Mouse (Mus musculus) adrenal gland, adult 2 months (tissue): ENCODE results near the gene Slc15a5. TPM values are rescaled to one million over a fixed set of nuclear protein-coding genes. Genes with fewer than 3 reads are reported as not detected.

ENCODE experiments used
- DNase-seq: peaks from one replicate; pipeline ENCODE4 v3.0.0; 2021
- polyA plus RNA-seq: library from polyadenylated mRNA; depleted of rRNA; stranded (reverse); fragments of >200 nt; gene quantifications from 2 replicates; pipeline ENCODE4 v1.2.3, GENCODE M21; 2012; rRNA removed
- total RNA-seq, 2 experiments: library from RNA; stranded (reverse); gene quantifications; 2 replicates each; pipeline ENCODE4 v1.2.3; 2021

The Slc15a5 gene
- total and polyA plus RNA-seq, 3 experiments: 0.62 to 4.6 (median 0.94) TPM

DNA sequence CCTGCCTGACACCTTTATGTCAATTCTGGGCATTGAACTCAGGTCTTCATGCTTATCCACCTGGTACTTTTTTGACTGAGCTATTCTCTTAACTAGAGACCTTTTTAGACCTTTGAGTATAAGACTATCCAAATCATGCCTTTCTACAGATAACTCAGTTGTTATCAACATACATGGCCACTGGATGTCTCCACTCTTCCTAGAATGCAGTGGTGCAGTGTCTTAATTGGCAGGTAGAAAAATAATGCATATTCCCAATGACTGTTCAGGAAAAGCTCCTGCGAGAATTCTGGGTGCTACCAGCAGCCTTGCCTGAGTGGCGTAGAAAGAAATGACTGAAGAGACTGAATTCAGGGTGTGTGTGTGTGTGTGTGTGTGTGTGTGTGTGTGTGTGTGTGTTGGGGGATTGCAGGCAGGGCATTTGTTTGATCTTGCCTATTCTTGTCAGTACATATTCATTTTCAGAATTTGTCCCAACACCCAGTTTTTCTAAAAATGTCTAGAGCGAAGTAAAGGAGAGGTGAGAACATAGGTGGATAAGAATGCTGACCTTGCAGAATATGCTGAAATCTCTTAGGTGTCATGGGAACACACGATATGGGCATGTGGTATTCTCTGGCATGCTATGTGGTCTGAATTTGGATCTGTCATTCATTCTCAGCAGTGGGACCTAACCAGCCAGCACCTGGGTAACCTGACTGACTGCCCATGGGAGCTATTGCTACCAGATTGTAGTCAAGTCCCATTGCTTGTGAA, 119.5 kb downstream of the Slc15a5 start:
- DNase-seq: no peak

DNA sequence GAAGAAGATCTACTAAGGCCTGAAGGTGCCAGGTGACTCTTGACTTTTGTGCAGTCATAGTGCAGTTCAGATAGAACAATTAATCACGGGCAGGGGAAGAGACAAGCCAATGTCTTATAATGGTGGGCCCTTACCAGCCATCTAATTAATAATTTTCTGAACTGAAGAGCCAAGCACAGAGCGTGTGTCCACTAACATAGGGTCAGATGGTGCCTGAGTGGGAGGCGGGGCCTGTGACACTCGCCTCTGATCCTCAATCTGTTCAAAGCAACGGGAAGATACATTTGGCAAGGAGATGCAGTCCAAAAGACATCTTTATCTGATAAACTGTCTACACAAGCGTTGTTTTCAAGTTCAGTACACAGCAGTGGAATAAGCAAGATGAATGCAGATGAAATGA, 122.1 kb downstream of the Slc15a5 start:
- no peak for DNase-seq

DNA sequence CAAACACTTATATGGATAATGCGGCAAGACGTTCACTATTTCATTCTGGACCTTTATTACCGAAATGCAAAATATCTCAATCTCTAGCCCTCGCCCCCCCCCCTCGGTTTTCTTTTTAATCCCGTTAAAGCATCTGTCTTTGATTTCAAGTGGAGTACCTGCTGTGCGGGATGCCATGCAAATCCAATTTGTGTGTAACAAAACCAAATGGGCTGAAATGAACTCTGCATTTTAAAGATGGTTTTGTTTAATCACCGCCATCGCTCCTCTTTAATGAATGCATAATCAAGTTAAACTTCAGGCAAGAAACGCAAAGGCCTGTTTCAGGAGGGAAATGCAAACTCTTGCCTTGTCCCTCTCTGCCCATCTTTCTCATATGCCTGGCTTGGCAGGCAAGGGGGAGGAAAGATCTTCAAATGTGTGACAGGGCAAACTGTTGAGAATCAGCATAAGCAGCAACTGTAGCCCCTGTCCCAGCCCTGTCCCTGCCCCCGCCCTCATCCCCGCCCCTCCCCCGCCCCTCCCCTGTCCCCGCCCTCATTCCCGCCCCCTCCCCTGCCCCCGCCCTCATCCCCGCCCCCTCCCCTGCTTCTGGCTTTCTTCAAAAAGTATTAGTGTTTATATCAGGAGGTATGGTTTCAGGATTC, 122.8 kb downstream of the Slc15a5 start:
- no peak for DNase-seq

DNA sequence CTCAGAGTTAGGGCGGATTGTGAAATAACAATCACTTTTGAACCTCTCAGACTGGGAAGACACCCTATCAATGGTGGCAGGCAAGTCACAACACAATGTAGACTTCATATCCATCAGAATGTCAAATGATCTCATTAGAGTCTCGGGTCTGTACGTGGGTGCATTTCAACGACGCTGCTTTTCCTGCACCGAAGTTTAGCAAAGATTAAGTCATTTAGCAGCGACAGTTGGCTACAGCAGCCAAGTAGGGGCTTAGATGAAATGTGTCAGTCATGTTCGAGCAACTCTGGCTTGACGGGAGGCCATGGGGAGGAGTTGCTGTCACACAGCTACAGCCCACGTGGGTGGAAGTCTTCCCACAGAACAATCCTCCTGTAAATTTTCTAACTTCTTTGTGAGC, 133.2 kb downstream of the Slc15a5 start:
- no peak for DNase-seq

DNA sequence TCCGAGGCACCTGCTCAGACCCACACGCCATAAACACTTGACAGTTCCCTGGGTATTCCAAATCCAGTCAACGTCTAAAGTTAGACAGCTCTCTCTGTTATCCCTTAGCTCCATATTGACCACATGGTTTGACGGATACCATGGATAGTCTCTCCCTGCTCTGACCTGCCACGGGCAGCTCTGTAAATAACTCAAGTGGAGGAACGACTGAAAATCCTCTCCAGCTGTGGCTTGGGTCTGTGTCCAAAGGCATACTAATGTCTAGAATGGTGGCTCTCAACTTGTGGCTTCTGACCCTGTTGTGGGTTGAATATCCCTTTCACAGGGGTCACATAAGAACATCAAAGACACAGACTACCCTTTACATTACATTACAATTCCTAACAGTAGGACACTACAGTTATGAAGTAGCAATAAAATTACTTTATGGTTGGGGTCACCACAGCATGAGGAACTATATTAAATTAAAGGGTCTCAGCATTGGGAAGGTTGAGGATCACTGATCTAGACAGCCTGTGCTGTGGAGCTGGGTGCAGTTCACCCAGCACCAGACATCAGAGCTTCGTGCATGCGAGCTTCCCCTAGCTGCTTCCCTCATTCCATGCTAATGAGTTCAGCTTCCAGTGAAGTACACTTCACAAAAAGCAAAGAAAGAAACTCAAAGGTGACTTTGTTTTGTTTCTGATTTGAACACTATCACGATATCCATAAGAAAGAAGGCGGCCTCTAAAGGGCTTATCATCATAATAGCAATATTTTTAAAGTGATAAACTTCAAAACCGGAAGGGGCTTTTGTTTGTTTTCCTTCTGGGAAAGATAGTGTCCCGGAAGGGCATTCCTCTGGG, 139.1 kb downstream of the Slc15a5 start:
- DNase-seq: no peak

DNA sequence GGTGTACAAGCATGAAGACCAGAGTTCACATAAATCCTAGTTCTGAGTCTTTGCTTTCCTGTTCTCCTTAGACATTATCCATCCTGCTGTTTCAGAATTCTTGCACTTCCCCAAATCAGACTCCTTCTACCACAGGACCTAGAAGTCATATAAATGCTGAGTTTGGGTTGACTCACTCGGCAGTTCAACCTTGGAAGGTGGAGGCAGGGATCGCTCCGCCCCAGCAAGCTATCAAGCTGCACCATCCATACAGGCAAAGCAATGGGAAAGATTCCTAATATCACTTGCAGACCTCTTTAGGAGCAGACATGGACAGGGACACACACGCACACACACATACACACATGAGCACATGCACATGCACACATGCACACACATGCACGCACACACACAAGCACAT, 142.2 kb downstream of the Slc15a5 start:
- DNase-seq: peak; percentile 73

DNA sequence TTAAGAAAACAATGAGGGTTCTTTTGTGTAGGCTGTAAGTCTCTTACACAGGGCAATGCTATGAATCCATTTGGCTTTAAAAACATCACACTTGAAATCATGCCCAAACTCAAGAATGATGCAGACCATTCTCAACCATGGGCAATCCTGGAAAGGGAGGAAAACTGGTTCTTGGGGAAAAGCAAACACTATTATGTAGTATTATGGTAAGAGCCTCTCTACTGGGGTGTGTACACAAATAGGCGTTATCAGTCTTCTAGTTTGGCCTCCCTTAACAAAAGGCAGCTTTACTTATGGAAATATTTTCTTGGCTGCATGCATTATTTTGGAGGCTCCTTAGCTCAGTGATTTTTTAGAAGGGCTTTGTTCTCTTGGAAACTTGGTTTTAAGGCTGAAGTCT, 143.4 kb downstream of the Slc15a5 start:
- DNase-seq: no peak

DNA sequence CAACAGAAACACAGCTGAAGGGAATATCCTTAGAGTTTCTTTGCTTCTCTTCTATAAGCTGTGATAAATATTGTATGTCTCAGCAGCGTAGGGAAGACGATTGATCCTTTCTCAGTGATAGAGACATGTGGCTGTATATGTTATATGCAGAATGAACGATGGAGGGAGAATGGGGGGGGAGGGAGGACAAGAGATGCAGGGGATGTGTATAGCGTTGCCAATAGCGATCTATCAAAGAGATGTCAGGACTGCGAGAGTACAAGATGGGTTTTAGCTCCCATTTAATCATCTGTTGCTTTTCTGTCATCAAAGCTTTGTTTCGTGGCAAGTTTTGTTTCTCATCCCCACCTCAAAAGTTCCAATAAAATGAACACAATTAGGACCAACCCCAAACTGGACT, 143.9 kb downstream of the Slc15a5 start:
- DNase-seq: no peak

DNA sequence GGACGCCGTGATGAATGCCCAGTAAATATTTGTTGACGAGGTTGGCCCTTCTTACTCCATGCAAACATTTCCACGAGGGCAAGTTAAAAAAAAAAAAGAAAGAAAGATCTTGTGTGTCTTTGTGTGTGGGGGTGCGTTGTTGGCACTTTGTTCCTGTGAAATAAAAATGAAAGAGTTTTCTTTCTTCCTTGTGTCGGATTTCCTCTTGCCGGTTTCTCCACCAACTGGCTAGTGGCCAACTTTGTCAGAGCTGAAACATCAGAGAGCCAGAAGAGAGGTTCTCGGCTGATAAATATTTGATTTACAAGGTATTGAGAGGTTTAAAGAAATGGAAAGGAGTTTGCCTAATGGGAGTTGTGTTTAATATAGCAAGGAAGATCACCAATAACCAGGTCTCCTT, 144.4 kb downstream of the Slc15a5 start:
- peak; percentile 43 for DNase-seq

DNA sequence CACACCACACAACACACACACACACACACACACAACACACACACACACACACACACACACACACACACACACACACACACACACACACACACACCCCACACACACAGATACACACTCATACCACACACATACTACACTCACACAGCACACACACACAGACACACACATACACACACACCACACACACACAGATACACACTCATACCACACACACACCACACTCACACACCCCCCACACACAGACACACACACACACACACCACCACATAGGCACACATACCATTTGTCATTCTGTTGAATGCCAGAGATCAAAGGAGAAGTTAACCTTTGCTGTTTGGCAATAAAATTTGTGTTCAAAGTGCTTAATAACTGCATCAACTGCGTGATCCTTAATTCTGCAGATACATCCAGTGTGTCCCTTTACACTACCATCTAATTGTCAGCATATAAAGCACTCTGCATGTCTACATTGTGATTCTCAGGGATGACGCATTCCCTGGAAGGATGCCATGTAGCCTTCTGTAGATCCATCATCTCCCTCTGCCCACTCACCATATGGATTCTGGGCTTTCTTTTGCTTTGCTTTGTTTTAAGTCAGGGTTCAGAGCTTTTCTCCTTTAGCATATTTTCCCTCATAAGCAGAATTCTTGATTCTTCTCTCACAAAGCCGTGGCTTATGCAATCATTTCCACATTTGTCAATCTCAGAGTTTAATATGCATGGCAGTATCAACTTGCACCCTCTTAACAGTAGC, 145.0 kb downstream of the Slc15a5 start:
- DNase-seq: peak; percentile 27

Other genes with a start within 250 kb of the Slc15a5 start
- 1,000 to 10,000 TPM; 1,146 to 3,232 TPM for gene Mgst1, start 60.4 kb upstream of the Slc15a5 start, total RNA-seq
- 1,083 and 2,266 TPM in 2 replicates for gene Mgst1, start 60.4 kb upstream of the Slc15a5 start, polyA plus RNA-seq